Mouse (Mus musculus) lung, postnatal 0 days (tissue): ENCODE results near the gene Fancc. TPM values are rescaled to one million over a fixed set of nuclear protein-coding genes. Genes with fewer than 3 reads are reported as not detected.

Source experiments
- ATAC-seq: fragments of 200-750 bp; cut with Nextera tagmentation; 2 replicates; pipeline ENCODE4 v1.8.0; 2017; ENCODE audit warnings: moderate library complexity
- DNase-seq: peaks from one replicate; pipeline ENCODE4 v3.0.0-alpha.2; 2016; ENCODE audit warnings: low spot score
- H3K27ac ChIP-seq: fragments of 300-500 bp; sonication (generic); 2 replicates; pipeline ENCODE4 v1.5.1; 2014; ENCODE audit warnings: antibody characterized with exemption, mild to moderate bottlenecking, low read length, mixed read lengths
- H3K27me3 ChIP-seq: fragments of 300-500 bp; sonication (generic); replicated peaks from 2 replicates; pipeline ENCODE4 v1.6.1; 2014; ENCODE audit warnings: low read length, mixed read lengths; ENCODE audit not compliant: insufficient read depth
- H3K36me3 ChIP-seq: fragments of 300-500 bp; sonication (generic); 2 replicates; pipeline ENCODE4 v1.6.1; 2014; ENCODE audit warnings: low read length, mixed read lengths; ENCODE audit not compliant: insufficient read depth
- H3K4me1 ChIP-seq: fragments of 300-500 bp; sonication (generic); 2 replicates; pipeline ENCODE4 v1.6.1; 2014; ENCODE audit warnings: antibody characterized with exemption, low read depth, low read length, mixed read lengths; ENCODE audit not compliant: insufficient read depth
- H3K4me2 ChIP-seq: fragments of 300-500 bp; sonication (generic); replicated peaks from 2 replicates; pipeline ENCODE4 v1.6.1; 2014; ENCODE audit warnings: low read depth, mild to moderate bottlenecking, low read length, moderate library complexity, mixed read lengths
- H3K4me3 ChIP-seq: fragments of 300-500 bp; sonication (generic); 2 replicates; pipeline ENCODE4 v1.5.1; 2014; ENCODE audit warnings: low read depth, low read length
- H3K9ac ChIP-seq: fragments of 300-500 bp; sonication (generic); replicated peaks from 2 replicates; pipeline ENCODE4 v1.6.1; 2014; ENCODE audit warnings: low read depth, mild to moderate bottlenecking
- H3K9me3 ChIP-seq: fragments of 300-500 bp; sonication (generic); 2 replicates; pipeline ENCODE4 v1.6.1; 2016; ENCODE audit warnings: low read length, mixed read lengths
- CTCF ChIP-seq: IDR thresholded peaks from 2 replicates; pipeline ENCODE4 v1.5.1; 2016; ENCODE audit warnings: antibody characterized with exemption, mild to moderate bottlenecking
- EP300 ChIP-seq: IDR thresholded peaks from 2 replicates; pipeline ENCODE4 v1.6.1; 2016; ENCODE audit warnings: antibody characterized with exemption, mild to moderate bottlenecking, control low read depth
- WGBS: fragments of 180-500 bp; shearing (Covaris S2); extraction: QIAGEN DNeasy Blood & Tissue Kit; methylation state at CpG from one replicate; pipeline ENCODE4 v1.1.7; 2014; 5-methylcytosine and 5-hydroxymethylcytosine counted together
- polyA plus RNA-seq: library from polyadenylated mRNA; unstranded; fragments of >200 nt; fragmentation: Nextera tagmentation; extraction: Ambion mirVana; gene quantifications from 2 replicates; pipeline ENCODE4 v1.2.1, GENCODE M21; 2015

Gene Fancc
- polyA plus RNA-seq, 1 experiment from 2014 or later = 26.0 TPM

GRCm38 (mm10) chr13:63344481-63344880, 152.6 kb downstream of the Fancc start:
- Histone ChIP-seq H3K4me1 (no peaks in the 10 kb centered on the region), H3K36me3 (no peaks in the 10 kb centered on the region), H3K27ac (no peak overlapping the region), H3K9me3 (no peaks in the 10 kb centered on the region), H3K4me2 (no peak overlapping the region), H3K4me3 (no peak overlapping the region), H3K9ac (no peak overlapping the region), H3K27me3 (no peaks in the 10 kb centered on the region)
- WGBS = 98% methylated on average over 3 of the region's 3 CpGs
- TF ChIP-seq CTCF (no peak), EP300 (no peak)
- no peak for ATAC-seq
- no peak for DNase-seq

GRCm38 (mm10) chr13:63342781-63343180, 154.3 kb downstream of the Fancc start:
- Histone ChIP-seq H3K4me2 (no peak overlapping the region), H3K9ac (no peak overlapping the region), H3K36me3 (no peaks in the 10 kb centered on the region), H3K4me1 (no peaks in the 10 kb centered on the region), H3K27ac (no peak overlapping the region), H3K27me3 (no peaks in the 10 kb centered on the region), H3K9me3 (no peaks in the 10 kb centered on the region), H3K4me3 (no peak overlapping the region)
- DNase-seq (no peak), ATAC-seq (peak; percentile 32; the same call in 1 of the 2 replicates)
- WGBS = 94% methylated on average over 2 of the region's 2 CpGs
- TF ChIP-seq CTCF = no peak
- TF ChIP-seq EP300 = no peak

GRCm38 (mm10) chr13:63339946-63340345, 157.1 kb downstream of the Fancc start:
- Histone ChIP-seq H3K4me3 (no peak overlapping the region), H3K36me3 (no peaks in the 10 kb centered on the region), H3K27me3 (no peaks in the 10 kb centered on the region), H3K9ac (no peak overlapping the region), H3K4me2 (no peak overlapping the region), H3K9me3 (no peaks in the 10 kb centered on the region), H3K27ac (no peak overlapping the region), H3K4me1 (no peaks in the 10 kb centered on the region)
- DNase-seq (no peak), ATAC-seq (no peak)
- WGBS = 80% methylated on average over 4 of the region's 4 CpGs
- TF ChIP-seq EP300 (no peak), CTCF (no peak)

- H3K4me2 ChIP-seq = no peak overlapping the region
- DNase-seq (no peak), ATAC-seq (no peak)
- no peak overlapping the region for H3K27ac ChIP-seq
- H3K27me3 ChIP-seq = no peaks in the 10 kb centered on the region
- H3K36me3 ChIP-seq = no peaks in the 10 kb centered on the region
- H3K9me3 ChIP-seq = no peaks in the 10 kb centered on the region
- WGBS = 79% methylated on average over 8 of the region's 8 CpGs
- H3K4me3 ChIP-seq = no peak overlapping the region
- TF ChIP-seq EP300 (no peak), CTCF (no peak)
- H3K9ac ChIP-seq = no peak overlapping the region
- H3K4me1 ChIP-seq = no peaks in the 10 kb centered on the region
Measured at GRCm38 (mm10) chr13:63337239-63337960, 159.7 kb downstream of the Fancc start.

GRCm38 (mm10) chr13:63336335-63336734, 160.7 kb downstream of the Fancc start:
- no peak for ATAC-seq
- 64% methylated on average over 7 of the region's 7 CpGs for WGBS

GRCm38 (mm10) chr13:63335421-63336134, 161.5 kb downstream of the Fancc start:
- TF ChIP-seq EP300 (no peak), CTCF (peak; percentile 80)
- Histone ChIP-seq H3K9ac (no peak overlapping the region), H3K36me3 (no peaks in the 10 kb centered on the region), H3K27ac (no peak overlapping the region), H3K9me3 (no peaks in the 10 kb centered on the region), H3K27me3 (no peaks in the 10 kb centered on the region), H3K4me1 (no peaks in the 10 kb centered on the region), H3K4me3 (no peak overlapping the region), H3K4me2 (no peak overlapping the region)
- peak; percentile 17; the same call in 1 of the 2 replicates for ATAC-seq
- peak; percentile 51 for DNase-seq
- 62% methylated on average over 4 of the region's 4 CpGs for WGBS

More at GRCm38 (mm10) chr13:63336335-63336734, 160.7 kb downstream of the Fancc start:
- no peak for TF ChIP-seq EP300
- TF ChIP-seq CTCF = no peak
- DNase-seq = no peak
- Histone ChIP-seq H3K36me3 (no peaks in the 10 kb centered on the region), H3K27me3 (no peaks in the 10 kb centered on the region), H3K9ac (no peak overlapping the region), H3K4me2 (no peak overlapping the region), H3K4me3 (no peak overlapping the region), H3K4me1 (no peaks in the 10 kb centered on the region), H3K9me3 (no peaks in the 10 kb centered on the region), H3K27ac (no peak overlapping the region)
